Mouse (Mus musculus): ENCODE data around the gene Cd320.
"Not testable (repeated sequence)": the region's sequence is repeated elsewhere in the genome, so short reads cannot be mapped to it uniquely, and the experiment has no call there.

Cd320 gene

GRCm38 (mm10) chr17:33890533-33891059 lies 47.7 kb downstream of the Cd320 start, which contains the start of gene Kifc1:
Gene Kifc1 (minus strand): TSS chr17:33890661.
- Histone ChIP-seq H3K4me3 (replicated peaks; ENCODE audit: low read length) (peak within 1 kb of the TSS; percentile 89), H3K36me3 (ENCODE audit: insufficient read depth, low read length) (peaks cover 33% of the 10 kb centered on the region), H3K4me1 (replicated peaks; ENCODE audit: low read depth, low read length) (peaks cover 73% of the 10 kb centered on the region), H3K9me3 (ENCODE audit: low read length) (no peaks in the 10 kb centered on the region), H3K27me3 (ENCODE audit: insufficient read depth, low read length) (no peaks in the 10 kb centered on the region)
- TF ChIP-seq NANOG (IDR thresholded peaks at IDR 0.05; ENCODE audit: borderline replicate concordance, low read length) (no peak), CTCF (conservative IDR thresholded peaks at IDR 0.05; ENCODE audit: low read length) (peak; percentile 89)

GRCm38 (mm10) chr17:33891357-33891756 lies 48.5 kb downstream of the Cd320 start:
- TF ChIP-seq POU5F1 (IDR thresholded peaks at IDR 0.05; ENCODE audit: borderline replicate concordance, low read length) (no peak), CTCF (conservative IDR thresholded peaks at IDR 0.05; ENCODE audit: low read length) (no peak), NANOG (IDR thresholded peaks at IDR 0.05; ENCODE audit: borderline replicate concordance, low read length) (no peak)
- H3K9me3 ChIP-seq (ENCODE audit: low read length), result no peaks in the 10 kb centered on the region
- peaks cover 30% of the 10 kb centered on the region for H3K36me3 ChIP-seq (ENCODE audit: insufficient read depth, low read length)
- H3K4me3 ChIP-seq (replicated peaks; ENCODE audit: low read length), result no peak overlapping the region
- H3K4me1 ChIP-seq (replicated peaks; ENCODE audit: low read depth, low read length), result peaks cover 73% of the 10 kb centered on the region
- no peaks in the 10 kb centered on the region for H3K27me3 ChIP-seq (ENCODE audit: insufficient read depth, low read length)

GRCm38 (mm10) chr17:33891892-33892291 lies 49.0 kb downstream of the Cd320 start:
- Histone ChIP-seq H3K4me1 (replicated peaks; ENCODE audit: low read depth, low read length) (peaks cover 72% of the 10 kb centered on the region), H3K36me3 (ENCODE audit: insufficient read depth, low read length) (peaks cover 25% of the 10 kb centered on the region)
- H3K9me3 ChIP-seq (ENCODE audit: low read length); H3K4me3 ChIP-seq (replicated peaks; ENCODE audit: low read length); H3K27me3 ChIP-seq (ENCODE audit: insufficient read depth, low read length): not testable (repeated sequence)
- peak; percentile 21 for TF ChIP-seq CTCF (conservative IDR thresholded peaks at IDR 0.05; ENCODE audit: low read length)

- H3K36me3 ChIP-seq (ENCODE audit: insufficient read depth, low read length), result peaks cover 20% of the 10 kb centered on the region
- peaks cover 71% of the 10 kb centered on the region for H3K4me1 ChIP-seq (replicated peaks; ENCODE audit: low read depth, low read length)
- H3K4me3 ChIP-seq (replicated peaks; ENCODE audit: low read length), result peak overlapping the region; percentile 37
- no peaks in the 10 kb centered on the region for H3K9me3 ChIP-seq (ENCODE audit: low read length)
- no peak; the same call in 1 of the 2 replicates for TF ChIP-seq POU5F1 (IDR thresholded peaks at IDR 0.05; ENCODE audit: borderline replicate concordance, low read length)
- no peak for TF ChIP-seq CTCF (conservative IDR thresholded peaks at IDR 0.05; ENCODE audit: low read length)
- peak; percentile 74 for TF ChIP-seq NANOG (IDR thresholded peaks at IDR 0.05; ENCODE audit: borderline replicate concordance, low read length)
- no peaks in the 10 kb centered on the region for H3K27me3 ChIP-seq (ENCODE audit: insufficient read depth, low read length)
Measured at GRCm38 (mm10) chr17:33892429-33892828, 49.5 kb downstream of the Cd320 start.

- H3K9me3 ChIP-seq (ENCODE audit: low read length); H3K27me3 ChIP-seq (ENCODE audit: insufficient read depth, low read length): not testable (repeated sequence)
- H3K4me3 ChIP-seq (replicated peaks; ENCODE audit: low read length), result peak overlapping the region; percentile 37
- peaks cover 14% of the 10 kb centered on the region for H3K36me3 ChIP-seq (ENCODE audit: insufficient read depth, low read length)
- peaks cover 71% of the 10 kb centered on the region for H3K4me1 ChIP-seq (replicated peaks; ENCODE audit: low read depth, low read length)
Measured at GRCm38 (mm10) chr17:33893011-33893410, 50.1 kb downstream of the Cd320 start.

- Histone ChIP-seq H3K4me1 (replicated peaks; ENCODE audit: low read depth, low read length) (peaks cover 91% of the 10 kb centered on the region), H3K27me3 (ENCODE audit: insufficient read depth, low read length) (no peaks in the 10 kb centered on the region), H3K9me3 (ENCODE audit: low read length) (no peaks in the 10 kb centered on the region), H3K36me3 (ENCODE audit: insufficient read depth, low read length) (peaks cover 5% of the 10 kb centered on the region; the same call in 1 of the 2 replicates), H3K4me3 (replicated peaks; ENCODE audit: low read length) (no peak overlapping the region)
- TF ChIP-seq NANOG (IDR thresholded peaks at IDR 0.05; ENCODE audit: borderline replicate concordance, low read length) (no peak), CTCF (conservative IDR thresholded peaks at IDR 0.05; ENCODE audit: low read length) (peak; percentile 75)
Measured at GRCm38 (mm10) chr17:33897114-33897794, 54.4 kb downstream of the Cd320 start.

- H3K36me3 ChIP-seq (ENCODE audit: insufficient read depth, low read length); H3K27me3 ChIP-seq (ENCODE audit: insufficient read depth, low read length); H3K9me3 ChIP-seq (ENCODE audit: low read length): not testable (repeated sequence)
- H3K4me1 ChIP-seq (replicated peaks; ENCODE audit: low read depth, low read length), result peaks cover 92% of the 10 kb centered on the region
- H3K4me3 ChIP-seq (replicated peaks; ENCODE audit: low read length), result 0 out of 2 replicates have a peak overlapping the region, but pooled peaks have one; percentile 13
Measured at GRCm38 (mm10) chr17:33898193-33898592, 55.3 kb downstream of the Cd320 start.
